Mouse (Mus musculus) liver, embryonic 16.5 days (tissue): ENCODE results near the gene Soat1. TPM values are rescaled to one million over a fixed set of nuclear protein-coding genes. Genes with fewer than 3 reads are reported as not detected.
A peak's percentile ranks its signal among the peaks of the same experiment; 100 is the strongest.

Experiments
- ATAC-seq: fragments of 200-750 bp; cut with Nextera tagmentation; 2 replicates; pipeline ENCODE4 v1.8.0; 2017; ENCODE audit warnings: low read depth, mild to moderate bottlenecking, moderate number of reproducible peaks, moderate library complexity
- H3K27ac ChIP-seq: fragments of 300-500 bp; sonication (generic); 2 replicates; pipeline ENCODE4 v1.5.1; 2014; ENCODE audit warnings: mild to moderate bottlenecking, low read length
- H3K27me3 ChIP-seq: fragments of 300-500 bp; sonication (generic); 2 replicates; pipeline ENCODE4 v1.6.1; 2014; ENCODE audit warnings: low read depth, low read length, mixed read lengths; ENCODE audit not compliant: control insufficient read depth, insufficient read depth
- H3K36me3 ChIP-seq: fragments of 300-500 bp; sonication (generic); 2 replicates; pipeline ENCODE4 v1.6.1; 2014; ENCODE audit warnings: mild to moderate bottlenecking; ENCODE audit not compliant: control insufficient read depth, insufficient read depth
- H3K4me1 ChIP-seq: fragments of 300-500 bp; sonication (generic); 2 replicates; pipeline ENCODE4 v1.6.1; 2014; ENCODE audit warnings: low read depth, low read length, mixed read lengths; ENCODE audit not compliant: control insufficient read depth
- H3K4me2 ChIP-seq: fragments of 300-500 bp; sonication (generic); 2 replicates; pipeline ENCODE4 v1.6.1; 2014; ENCODE audit warnings: low read depth, low read length, mixed read lengths
- H3K4me3 ChIP-seq: fragments of 300-500 bp; sonication (generic); 2 replicates; pipeline ENCODE4 v1.5.1; 2014; ENCODE audit warnings: low read depth, mild to moderate bottlenecking, low read length
- H3K9ac ChIP-seq: fragments of 300-500 bp; sonication (generic); 2 replicates; pipeline ENCODE4 v1.6.1; 2014; ENCODE audit warnings: low read depth, low read length
- H3K9me3 ChIP-seq: fragments of 300-500 bp; sonication (generic); replicated peaks from 2 replicates; pipeline ENCODE4 v1.6.1; 2016; ENCODE audit warnings: low read length; ENCODE audit not compliant: control insufficient read depth
- WGBS: fragments of 180-500 bp; shearing (Covaris S2); extraction: QIAGEN DNeasy Blood & Tissue Kit; methylation state at CpG from one replicate; pipeline ENCODE4 v1.1.7; 2014; ENCODE audit not compliant: insufficient replicate concordance; 5-methylcytosine and 5-hydroxymethylcytosine counted together
- polyA plus RNA-seq: library from polyadenylated mRNA; unstranded; fragments of >200 nt; fragmentation: Nextera tagmentation; extraction: Ambion mirVana; gene quantifications from 2 replicates; pipeline ENCODE4 v1.2.1, GENCODE M21; 2015

Gene Soat1
- polyA plus RNA-seq, 1 experiment from 2014 or later, result 26.1 TPM

DNA sequence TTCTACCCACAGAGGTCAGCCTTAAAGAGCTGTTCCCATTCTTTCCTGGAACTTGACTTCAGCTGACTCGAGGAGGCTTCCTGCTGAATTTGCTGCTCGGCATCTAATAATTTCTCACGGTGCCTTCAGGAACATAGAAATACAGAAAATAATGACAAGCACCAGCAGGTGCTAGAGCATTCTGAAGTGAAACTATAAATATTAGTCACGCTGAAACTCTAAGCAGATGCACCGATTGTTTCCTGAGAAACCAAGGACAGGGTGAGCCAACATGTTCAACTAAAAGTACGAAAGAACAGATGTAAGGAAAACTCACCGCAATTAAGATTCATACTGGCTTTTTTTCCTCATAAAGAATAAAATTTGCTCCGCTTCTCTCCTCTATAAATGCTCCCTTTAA lies 20.9 kb upstream of the Soat1 start:
- no peak for ATAC-seq
- H3K4me1 ChIP-seq, result no peaks in the 10 kb centered on the region
- H3K27me3 ChIP-seq, result no peaks in the 10 kb centered on the region
- no peaks in the 10 kb centered on the region for H3K9me3 ChIP-seq
- no peak overlapping the region for H3K4me3 ChIP-seq
- no peak overlapping the region for H3K4me2 ChIP-seq
- no peak overlapping the region for H3K27ac ChIP-seq
- no peak overlapping the region for H3K9ac ChIP-seq
- no peaks in the 10 kb centered on the region for H3K36me3 ChIP-seq
- WGBS, result 71% methylated on average over 8 of the region's 8 CpGs

DNA sequence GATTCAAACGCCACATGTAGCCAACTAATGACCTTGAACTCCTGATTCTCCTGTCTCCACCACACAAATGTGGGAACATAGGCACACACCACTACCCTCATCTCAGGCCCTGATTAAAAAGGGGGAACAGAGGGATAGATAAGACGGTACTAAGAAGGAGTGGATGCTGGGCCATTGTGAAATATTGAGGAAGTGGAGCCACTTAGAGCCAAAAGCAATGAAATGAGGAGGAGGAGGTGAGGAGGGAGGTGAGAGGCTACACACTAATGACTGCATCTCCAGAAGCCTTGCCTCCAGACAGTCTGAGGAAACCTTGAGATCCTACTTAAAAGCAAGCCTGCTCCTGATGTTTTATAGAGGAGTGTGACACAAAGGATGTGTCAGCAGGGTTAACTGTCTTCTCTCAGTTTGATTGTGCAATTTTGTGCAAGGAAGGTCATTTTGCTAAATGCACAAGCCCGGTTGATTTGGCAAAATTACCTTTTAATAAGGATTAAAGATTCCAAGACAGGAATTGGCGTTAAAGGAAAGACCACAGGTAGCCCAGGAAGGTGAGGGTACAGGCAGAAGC lies 17.2 kb upstream of the Soat1 start:
- no peak overlapping the region for H3K9ac ChIP-seq
- H3K9me3 ChIP-seq, result no peaks in the 10 kb centered on the region
- WGBS, result 42% methylated on average over 4 of the region's 4 CpGs
- no peak overlapping the region for H3K4me3 ChIP-seq
- no peaks in the 10 kb centered on the region for H3K4me1 ChIP-seq
- no peaks in the 10 kb centered on the region for H3K27me3 ChIP-seq
- H3K27ac ChIP-seq, result no peak overlapping the region
- H3K4me2 ChIP-seq, result no peak overlapping the region
- no peaks in the 10 kb centered on the region for H3K36me3 ChIP-seq
- ATAC-seq, result no peak

DNA sequence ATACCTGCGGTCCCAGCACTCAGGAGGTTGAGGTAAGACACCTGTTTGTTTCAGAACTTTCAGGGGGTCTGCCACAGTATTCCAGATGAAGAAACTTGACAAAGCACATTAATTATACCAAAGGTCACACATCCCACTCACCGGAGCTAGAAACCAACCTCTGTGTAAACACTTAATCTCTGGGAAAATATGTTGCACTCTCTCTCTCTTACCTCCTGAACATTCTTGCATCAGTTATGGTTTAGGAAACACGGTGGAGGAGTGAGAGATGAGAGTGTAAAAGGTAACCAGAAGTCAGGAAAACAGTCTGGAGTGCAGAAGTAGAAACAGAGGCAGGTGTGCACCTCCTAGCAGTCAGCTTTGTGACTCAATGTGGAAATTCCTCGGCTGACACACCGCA lies 13.9 kb upstream of the Soat1 start:
- no peak for ATAC-seq
- 71% methylated on average over 5 of the region's 5 CpGs for WGBS

DNA sequence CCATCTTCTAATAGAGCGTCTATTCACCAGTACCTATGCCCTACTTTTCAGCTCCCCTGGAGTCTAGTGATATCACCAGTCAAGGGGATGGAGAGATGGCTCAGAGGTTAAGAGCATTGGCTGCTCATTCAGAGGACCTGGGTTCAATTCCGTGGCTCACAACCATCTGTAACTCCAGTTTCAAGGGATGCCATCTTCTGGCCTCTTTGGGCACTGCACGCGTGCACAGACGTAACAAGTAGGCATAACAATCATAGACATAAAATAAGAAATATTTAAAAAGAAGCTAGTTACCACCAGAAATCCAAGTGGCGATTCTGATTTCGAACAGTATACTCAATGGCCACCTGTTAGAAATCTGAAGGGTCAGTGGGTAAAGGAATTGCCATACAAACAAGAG lies 13.4 kb upstream of the Soat1 start:
- Histone ChIP-seq H3K4me2 (no peak overlapping the region), H3K36me3 (no peaks in the 10 kb centered on the region), H3K4me3 (no peak overlapping the region), H3K9ac (no peak overlapping the region), H3K27me3 (no peaks in the 10 kb centered on the region), H3K9me3 (no peaks in the 10 kb centered on the region), H3K4me1 (no peaks in the 10 kb centered on the region), H3K27ac (no peak overlapping the region)
- WGBS, result 78% methylated on average over 7 of the region's 7 CpGs
- no peak for ATAC-seq

More for the DNA sequence above, 13.9 kb upstream of the Soat1 start:
- no peaks in the 10 kb centered on the region for H3K27me3 ChIP-seq
- no peaks in the 10 kb centered on the region for H3K4me1 ChIP-seq
- no peaks in the 10 kb centered on the region for H3K9me3 ChIP-seq
- no peak overlapping the region for H3K27ac ChIP-seq
- H3K9ac ChIP-seq, result no peak overlapping the region
- H3K4me3 ChIP-seq, result no peak overlapping the region
- H3K36me3 ChIP-seq, result no peaks in the 10 kb centered on the region
- H3K4me2 ChIP-seq, result no peak overlapping the region

DNA sequence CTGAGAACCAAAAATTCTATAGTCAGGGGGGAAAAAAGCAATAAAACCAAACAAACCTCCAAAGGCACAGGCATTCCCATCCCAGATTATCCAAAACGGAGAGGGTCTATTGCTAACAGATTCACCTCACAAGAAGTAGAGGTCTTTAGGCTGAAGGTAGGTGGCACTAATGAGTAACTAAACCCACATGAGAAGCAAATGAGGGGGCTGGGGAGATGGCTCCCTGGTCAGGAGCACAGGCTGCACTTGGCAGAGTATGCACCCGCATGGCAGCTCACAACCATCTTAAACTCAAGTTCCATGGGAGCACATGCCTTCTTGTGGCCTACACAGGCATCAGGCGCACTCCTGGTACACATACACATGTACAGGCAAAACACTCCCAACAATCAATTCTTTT lies 7.7 kb upstream of the Soat1 start:
- Histone ChIP-seq H3K27me3 (no peaks in the 10 kb centered on the region), H3K4me3 (no peak overlapping the region), H3K4me2 (no peak overlapping the region), H3K27ac (no peak overlapping the region), H3K9me3 (no peaks in the 10 kb centered on the region), H3K36me3 (no peaks in the 10 kb centered on the region), H3K9ac (no peak overlapping the region), H3K4me1 (no peaks in the 10 kb centered on the region)
- no peak for ATAC-seq
- 66% methylated on average over 3 of the region's 3 CpGs for WGBS

- no peak overlapping the region for H3K4me3 ChIP-seq
- WGBS, result 71% methylated on average over 7 of the region's 7 CpGs
- H3K9me3 ChIP-seq, result no peaks in the 10 kb centered on the region
- ATAC-seq, result no peak
- H3K4me2 ChIP-seq, result no peak overlapping the region
- H3K4me1 ChIP-seq, result no peaks in the 10 kb centered on the region; the same call in 1 of the 2 replicates
- no peak overlapping the region for H3K9ac ChIP-seq
- peaks cover 4% of the 10 kb centered on the region; the same call in 1 of the 2 replicates for H3K27me3 ChIP-seq
- H3K36me3 ChIP-seq, result no peaks in the 10 kb centered on the region
- no peak overlapping the region for H3K27ac ChIP-seq
Measured at GRCm38 (mm10) chr1:156476535-156476934, 2.4 kb upstream of the Soat1 start.

GRCm38 (mm10) chr1:156476016-156476415 lies 1.9 kb upstream of the Soat1 start:
- Histone ChIP-seq H3K27ac (no peak overlapping the region), H3K27me3 (peaks cover 4% of the 10 kb centered on the region; the same call in 1 of the 2 replicates)
- WGBS, result 64% methylated on average over 2 of the region's 2 CpGs

GRCm38 (mm10) chr1:156474854-156475253 lies 723 bp upstream of the Soat1 start:
- Histone ChIP-seq H3K27me3 (peaks cover 4% of the 10 kb centered on the region; the same call in 1 of the 2 replicates), H3K36me3 (no peaks in the 10 kb centered on the region), H3K9ac (no peak overlapping the region), H3K4me1 (no peaks in the 10 kb centered on the region; the same call in none of the 2 replicates), H3K27ac (no peak overlapping the region), H3K4me3 (no peak overlapping the region), H3K4me2 (no peak overlapping the region), H3K9me3 (no peaks in the 10 kb centered on the region)
- no peak for ATAC-seq
- WGBS, result 60% methylated on average over 3 of the region's 3 CpGs

More at GRCm38 (mm10) chr1:156476016-156476415, 1.9 kb upstream of the Soat1 start:
- Histone ChIP-seq H3K4me2 (no peak overlapping the region), H3K9ac (no peak overlapping the region), H3K36me3 (no peaks in the 10 kb centered on the region), H3K4me3 (no peak overlapping the region), H3K9me3 (no peaks in the 10 kb centered on the region), H3K4me1 (no peaks in the 10 kb centered on the region; the same call in none of the 2 replicates)
- no peak for ATAC-seq

- 11% methylated on average over 11 of the region's 11 CpGs for WGBS
- peak overlapping the region; percentile 60 for H3K4me2 ChIP-seq
- no peak overlapping the region for H3K27ac ChIP-seq
- no peak for ATAC-seq
- H3K36me3 ChIP-seq, result no peaks in the 10 kb centered on the region
- peaks cover 4% of the 10 kb centered on the region for H3K4me1 ChIP-seq
- H3K9me3 ChIP-seq, result no peaks in the 10 kb centered on the region
- H3K4me3 ChIP-seq, result peak overlapping the region; percentile 71
- H3K9ac ChIP-seq, result no peak overlapping the region
- peaks cover 4% of the 10 kb centered on the region; the same call in 1 of the 2 replicates for H3K27me3 ChIP-seq
Measured at GRCm38 (mm10) chr1:156473003-156473402, 1.1 kb downstream of the Soat1 start.
